Mouse (Mus musculus): ENCODE measurements around the gene Pdhb.

Pdhb gene

DNA sequence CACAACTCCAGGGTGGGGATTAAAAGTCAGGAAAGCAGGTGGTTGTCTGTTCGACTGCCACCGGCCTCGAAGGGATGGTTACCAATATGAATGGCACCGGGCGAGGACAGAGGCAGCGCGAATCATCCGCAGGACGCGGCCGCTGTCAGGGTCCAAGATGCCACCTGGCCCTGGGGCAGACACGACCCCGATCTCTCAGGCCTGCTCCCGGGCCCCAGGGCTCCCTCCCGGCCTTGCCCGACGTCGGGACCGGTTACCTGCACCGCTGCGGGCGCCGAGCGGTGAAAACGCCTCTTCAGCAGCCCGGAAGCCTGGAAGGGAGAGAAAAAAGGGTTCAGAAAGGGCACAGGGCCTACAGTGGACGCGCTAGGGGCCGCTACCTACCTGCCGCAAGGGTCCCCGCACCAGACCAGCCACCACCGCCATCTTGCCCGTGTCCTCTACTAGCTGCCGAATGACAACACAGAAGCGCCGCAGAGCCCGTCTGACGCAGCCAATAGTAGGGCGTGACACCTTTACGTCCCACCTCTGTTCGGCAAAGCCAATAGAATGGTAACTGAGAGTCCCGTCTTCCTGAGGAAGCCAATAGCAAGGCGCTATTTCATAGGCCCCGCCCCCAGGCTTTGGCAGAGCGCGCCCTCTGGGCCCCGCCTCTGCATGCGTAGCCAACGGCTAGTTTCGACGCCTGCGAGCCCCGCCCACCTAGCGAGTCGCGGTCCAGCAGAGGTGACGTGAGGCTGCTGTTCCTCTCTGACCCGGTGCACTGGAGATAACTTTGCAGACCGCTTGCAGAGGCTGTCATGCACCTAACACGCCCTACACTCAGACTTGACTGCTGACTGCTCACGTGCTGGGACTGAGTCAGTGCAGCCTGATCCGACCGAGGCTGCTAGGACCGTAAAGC lies at the start of gene Pdhb:
Pdhb (minus strand) TSS at position 519 of the 904 bp plus-strand sequence.
- peak; percentile 100 for DNase-seq

GRCm38 (mm10) chr14:8222561-8222960 lies 49.7 kb upstream of the Pdhb start:
- no peak for DNase-seq

GRCm38 (mm10) chr14:8220912-8221311 lies 48.1 kb upstream of the Pdhb start:
- no peak for DNase-seq

DNA sequence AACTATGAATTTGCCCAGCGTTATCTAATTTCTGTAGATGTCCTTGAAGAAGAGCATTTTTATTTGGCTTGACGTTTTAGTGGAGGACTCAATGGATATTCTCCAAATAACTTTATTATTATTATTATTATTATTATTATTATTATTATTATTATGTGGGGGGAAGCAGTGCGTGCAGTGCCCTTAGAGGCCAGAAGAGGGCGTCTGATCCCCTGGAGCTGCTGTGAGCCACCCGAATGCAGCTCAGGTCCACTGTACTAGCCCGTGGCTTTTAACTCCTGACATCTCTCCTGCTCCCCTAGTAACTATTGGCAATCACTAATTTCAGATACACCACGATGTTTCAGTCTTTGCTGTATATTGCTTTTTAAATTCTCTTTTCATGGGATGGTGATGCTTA lies 47.5 kb upstream of the Pdhb start:
- DNase-seq = peak; percentile 22

GRCm38 (mm10) chr14:8219876-8220275 lies 47.1 kb upstream of the Pdhb start:
- DNase-seq = no peak

DNA sequence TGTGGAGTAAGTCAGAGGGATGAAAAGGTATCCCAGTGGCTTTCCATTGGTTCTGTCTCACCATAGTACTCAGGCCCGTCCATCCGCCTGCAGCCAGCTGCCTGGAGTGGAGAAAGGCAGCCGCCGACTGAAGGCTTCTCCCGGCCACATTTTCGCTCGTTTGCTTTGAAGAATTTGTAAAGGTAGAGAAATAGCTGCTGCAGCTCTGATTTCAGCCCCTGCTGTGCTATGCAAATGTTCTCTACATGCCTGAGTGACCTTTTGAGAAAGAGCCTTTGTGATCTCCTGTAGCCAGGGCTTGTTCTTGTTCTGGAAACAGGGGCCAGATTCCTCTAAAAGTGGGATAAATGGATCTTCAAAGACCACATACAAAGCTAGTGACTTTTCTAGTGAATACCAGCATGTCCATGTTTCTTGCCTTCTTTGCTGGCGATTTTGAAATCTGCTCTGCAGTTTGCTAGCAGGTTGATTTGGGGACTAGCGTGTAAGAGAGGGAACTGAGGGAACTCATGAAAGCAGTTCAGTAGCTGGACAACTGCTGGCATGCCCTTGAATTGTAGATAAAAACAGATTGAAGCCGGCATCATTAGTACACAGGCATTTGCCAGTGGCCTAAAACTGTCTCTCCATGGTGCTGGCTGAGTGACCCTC lies 46.0 kb upstream of the Pdhb start:
- DNase-seq = peak; percentile 22

GRCm38 (mm10) chr14:8218238-8218637 lies 45.4 kb upstream of the Pdhb start:
- peak; percentile 14 for DNase-seq

DNA sequence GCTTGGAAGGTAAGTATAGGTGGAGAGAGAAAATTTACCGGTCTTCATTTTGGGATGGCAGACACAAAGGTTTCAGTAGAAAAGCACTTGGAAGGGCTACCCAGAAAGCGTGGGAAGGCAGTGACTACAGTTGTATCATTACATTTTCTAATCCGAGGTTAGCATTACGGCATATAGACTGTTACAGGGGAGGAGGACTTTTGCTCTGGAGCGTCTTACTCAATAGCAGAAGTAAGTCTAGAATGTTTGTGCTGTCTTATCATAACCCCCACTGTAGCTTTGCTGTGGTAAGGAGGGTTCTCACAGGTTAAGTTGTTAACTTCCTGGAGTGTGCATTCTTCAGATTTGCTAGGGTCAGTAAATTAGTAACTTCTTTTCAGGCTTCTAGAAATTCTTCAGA lies 43.3 kb upstream of the Pdhb start:
- no peak for DNase-seq

GRCm38 (mm10) chr14:8215208-8215778 lies 42.5 kb upstream of the Pdhb start:
- peak; percentile 39 for DNase-seq

DNA sequence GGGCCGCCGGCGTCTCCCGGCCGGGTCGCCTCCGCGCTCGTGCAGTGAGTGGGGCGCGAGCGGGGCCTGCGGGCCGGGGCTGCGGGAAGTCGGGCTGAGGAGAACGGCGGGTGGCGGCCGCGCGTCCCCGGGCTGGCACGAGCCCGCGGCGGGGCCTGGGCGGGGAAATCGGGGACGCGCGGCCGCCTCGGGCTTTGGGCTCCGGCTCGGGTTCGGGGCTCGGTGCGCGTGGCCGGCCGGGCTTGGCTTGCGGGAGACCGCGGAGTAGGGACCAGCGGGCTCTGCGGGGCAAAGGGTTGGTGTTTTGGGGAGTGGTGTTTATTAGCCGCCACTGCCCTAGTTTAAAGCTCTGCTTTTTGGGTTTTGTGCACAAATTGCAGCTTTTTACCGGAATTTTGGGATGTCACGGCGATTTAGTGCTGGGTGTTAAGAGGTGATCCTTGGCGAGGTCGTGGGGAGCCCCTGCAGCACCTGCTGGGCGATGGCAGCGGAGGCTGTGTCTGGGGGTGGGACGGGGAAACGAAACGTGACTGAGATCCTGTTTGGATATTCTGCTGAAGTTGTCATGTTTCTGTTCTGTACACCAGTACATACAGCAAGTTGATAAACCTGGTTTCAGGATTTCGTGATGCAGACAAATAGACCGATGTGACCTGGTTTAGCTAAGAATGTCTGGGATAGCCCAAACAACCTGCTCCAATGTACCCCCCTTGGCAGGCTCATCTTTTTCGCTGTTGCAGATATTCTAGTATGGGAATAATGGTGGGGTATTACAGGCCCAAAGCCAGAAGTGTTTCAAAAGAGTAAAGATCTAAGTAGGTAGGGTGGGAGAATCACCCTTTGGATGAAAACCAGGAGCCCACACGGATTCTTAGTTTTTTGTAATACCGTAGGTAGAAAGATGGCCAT lies 41.7 kb upstream of the Pdhb start:
- peak; percentile 87 for DNase-seq

DNA sequence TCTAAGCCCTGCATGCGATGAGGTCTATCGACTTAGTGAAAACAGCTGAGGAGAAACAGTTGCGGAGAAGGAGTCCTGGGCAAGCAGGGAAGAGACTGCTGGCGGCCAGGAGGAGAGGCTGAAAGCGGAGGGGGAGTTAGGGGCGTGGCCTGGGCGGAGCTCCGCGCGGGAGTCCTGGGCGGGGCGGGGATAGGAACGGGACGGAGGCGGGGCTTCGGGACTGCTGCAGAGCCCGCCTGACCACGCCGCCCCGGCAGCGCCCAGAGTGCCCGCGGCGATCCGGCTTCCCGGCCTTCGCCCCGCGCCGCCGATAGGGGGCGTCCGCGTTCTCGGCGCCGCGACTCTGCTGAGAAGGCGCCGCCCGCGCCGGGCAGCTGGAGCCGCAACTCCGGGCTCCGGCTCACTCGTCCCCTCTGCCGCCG lies 41.0 kb upstream of the Pdhb start, which contains the start of gene Kctd6:
Kctd6 (plus strand) TSS at position 338 of the 422 bp plus-strand sequence.
- DNase-seq = peak; percentile 100

DNA sequence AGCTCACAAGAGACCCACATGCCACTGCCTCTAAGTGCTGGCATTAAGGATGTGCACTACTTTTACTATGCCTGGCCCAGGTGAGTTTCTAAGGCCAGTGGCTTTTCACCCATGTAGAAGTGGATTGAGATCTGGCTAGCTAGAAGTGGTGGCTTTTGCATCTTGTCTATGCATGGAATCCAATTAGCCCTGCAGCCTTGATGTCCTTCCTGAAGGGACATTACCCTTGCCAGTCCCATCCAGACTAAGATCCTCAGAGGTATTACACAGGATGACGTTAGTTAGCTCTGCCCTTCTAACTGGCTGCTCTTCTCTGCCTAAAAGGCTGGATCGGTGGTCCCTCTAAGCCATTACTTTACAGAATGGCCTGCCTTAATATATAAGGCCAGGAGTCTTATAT lies 40.2 kb upstream of the Pdhb start:
- DNase-seq = no peak

DNA sequence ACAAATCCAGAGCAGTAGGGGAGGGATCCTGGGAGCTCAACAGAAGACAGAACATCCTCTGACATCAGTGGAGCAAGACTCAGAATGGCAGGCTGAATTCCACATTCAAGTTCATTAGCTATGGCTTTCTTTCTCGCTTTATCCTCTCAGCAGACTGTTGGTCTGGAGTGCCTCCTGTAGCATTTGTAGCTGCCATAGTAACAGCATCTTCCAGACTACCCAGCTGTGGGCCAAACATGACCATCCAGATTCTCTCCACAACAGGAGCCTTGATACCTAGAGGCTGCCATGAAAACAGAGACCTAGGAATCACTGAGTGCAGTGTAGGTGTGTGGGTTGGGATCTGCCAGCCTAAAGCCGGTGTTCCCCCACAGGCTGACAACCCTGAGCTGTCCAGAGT lies 37.1 kb upstream of the Pdhb start:
- DNase-seq = no peak

DNA sequence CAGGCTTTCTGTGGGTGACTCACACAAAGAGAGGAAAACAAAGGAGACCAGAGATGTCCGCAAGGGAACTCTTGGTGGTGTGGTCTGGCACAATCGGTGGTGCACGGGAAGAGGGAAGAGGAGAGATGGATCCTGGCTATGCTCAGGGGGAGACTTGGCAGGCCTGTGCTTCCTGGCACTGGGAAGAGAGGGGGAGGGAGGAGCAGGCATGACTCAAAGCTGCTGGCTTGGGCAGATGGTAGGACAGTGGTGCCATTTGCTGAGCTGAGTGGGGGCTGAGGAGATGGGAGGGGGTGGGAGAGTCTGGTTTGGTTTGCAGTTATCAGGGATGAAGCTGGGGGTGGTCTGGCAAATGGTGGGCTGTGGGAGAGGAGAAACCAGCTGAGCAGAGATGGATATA lies 36.1 kb upstream of the Pdhb start:
- no peak for DNase-seq

GRCm38 (mm10) chr14:8207543-8207942 lies 34.7 kb upstream of the Pdhb start:
- DNase-seq = no peak

DNA sequence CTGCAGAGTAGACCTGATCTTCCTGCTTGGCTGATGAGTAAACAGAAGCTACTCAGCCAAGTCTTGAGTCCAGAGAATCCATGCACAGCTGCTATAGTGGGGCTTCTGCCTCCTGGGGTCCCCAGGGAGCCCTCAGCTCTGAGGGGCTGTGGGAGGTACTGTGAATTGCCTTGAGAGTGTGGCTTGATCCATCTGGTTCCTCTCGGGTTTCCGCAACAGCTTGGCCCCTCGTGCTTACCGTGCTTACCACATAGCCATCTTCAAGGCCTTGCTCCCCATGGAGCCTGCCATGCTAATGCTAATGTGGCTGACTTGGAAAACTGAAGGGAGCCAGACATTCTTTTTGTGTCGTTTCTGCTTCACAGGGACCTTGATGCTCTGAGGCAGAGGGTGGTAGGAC lies 34.3 kb upstream of the Pdhb start:
- no peak for DNase-seq

DNA sequence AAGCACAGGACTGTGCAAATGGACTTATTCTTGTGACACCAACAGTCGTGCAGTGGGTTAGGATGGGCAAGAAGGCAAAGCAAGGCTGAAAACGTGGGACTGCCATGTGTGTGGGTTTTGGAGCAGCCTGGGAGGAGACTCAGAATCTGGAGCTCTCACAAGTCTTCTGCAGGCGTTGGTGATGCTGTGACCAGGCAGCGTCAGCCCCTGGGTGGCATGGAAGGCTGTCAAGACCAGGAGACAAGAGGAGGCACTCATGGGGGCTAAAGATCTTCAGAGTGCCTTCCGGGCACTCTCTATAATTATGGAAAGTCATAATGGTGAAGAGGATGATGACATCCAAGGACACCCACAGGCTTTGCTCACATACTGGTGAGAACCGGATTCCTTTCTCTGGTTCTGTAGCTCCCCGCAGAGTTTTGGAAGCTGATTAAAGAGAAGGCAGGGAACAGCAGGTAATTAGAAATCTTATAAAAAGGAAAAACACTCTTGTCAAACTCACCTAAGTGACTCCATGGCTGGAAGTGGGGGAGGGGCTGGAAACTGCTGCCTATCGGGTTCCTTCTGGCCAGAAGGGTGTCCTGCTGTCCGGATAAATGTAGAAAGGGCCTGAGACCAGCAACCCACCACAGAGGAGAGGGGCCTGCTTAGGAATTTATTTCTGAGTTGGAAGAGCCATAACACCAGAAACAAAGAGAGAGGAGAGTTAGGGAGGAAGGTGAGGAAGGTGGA lies 33.5 kb upstream of the Pdhb start:
- DNase-seq = no peak

DNA sequence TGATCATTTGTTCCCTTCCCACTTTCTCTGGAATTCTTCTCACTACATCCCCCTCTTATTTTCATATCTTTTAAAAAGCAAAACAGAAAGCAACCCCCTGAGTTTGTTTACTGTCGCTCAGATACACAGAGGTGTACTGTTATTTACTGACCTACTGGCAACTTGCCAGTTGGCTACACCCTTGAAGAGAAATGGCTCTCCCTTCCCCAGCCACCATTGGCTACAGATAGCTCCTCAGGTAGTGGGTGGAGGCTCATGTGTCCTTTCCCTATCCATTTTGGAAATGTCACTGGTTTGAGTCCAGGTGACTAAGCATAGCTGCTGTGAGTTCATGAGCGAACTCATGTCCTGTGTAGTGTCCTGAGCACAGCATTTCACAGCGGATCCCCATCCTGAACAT lies 28.9 kb upstream of the Pdhb start:
- DNase-seq = no peak

DNA sequence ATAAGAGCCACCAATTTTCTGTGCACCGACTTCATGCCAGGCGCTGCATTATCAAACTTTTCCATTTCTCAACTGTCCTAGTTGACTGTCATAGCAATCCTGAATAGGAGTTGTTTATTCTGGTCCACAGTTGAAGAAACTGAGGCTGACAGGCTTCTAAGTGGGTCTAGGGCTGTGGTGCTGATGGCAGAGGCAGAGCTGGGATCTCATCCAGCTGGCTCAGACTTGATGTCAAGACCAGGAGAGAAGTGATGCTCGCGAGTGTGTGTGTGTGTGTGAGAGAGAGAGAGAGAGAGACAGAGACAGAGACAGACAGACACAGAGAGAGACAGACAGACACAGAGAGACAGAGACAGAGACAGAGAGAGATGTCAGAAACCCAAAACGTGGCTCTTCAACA lies 27.9 kb upstream of the Pdhb start:
- no peak for DNase-seq

GRCm38 (mm10) chr14:8192727-8193126 lies 19.9 kb upstream of the Pdhb start:
- DNase-seq = no peak

DNA sequence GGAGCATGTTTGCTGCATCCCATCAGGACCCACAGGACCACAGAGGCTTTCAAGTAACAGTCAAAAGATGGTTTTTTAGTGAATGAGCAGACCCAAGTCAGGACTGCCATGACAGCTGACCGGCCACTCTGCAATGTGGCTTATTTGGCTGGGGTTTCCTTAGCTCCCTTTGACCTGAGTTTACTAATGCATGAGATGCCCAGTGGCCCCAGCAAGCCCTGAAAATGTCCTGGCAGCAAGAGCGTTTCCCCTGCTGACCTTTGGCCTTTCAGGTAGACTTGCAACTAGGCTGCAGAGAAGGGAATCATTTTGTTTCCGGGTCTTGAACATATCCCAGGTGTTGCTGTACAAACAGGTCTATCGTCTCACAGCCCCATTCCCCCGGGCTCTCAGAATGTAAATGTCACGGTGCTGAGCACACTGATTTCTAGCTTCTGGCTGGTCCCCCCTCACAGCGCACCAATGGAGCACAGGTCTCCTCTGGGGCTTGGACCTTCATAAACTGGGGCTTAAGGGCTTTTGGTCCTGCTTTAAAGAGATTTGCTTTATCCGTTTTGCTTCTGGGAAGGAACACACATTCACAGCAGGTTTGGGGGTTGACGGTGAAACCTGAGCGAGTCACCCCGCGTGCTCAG lies 18.6 kb upstream of the Pdhb start:
- DNase-seq = no peak

DNA sequence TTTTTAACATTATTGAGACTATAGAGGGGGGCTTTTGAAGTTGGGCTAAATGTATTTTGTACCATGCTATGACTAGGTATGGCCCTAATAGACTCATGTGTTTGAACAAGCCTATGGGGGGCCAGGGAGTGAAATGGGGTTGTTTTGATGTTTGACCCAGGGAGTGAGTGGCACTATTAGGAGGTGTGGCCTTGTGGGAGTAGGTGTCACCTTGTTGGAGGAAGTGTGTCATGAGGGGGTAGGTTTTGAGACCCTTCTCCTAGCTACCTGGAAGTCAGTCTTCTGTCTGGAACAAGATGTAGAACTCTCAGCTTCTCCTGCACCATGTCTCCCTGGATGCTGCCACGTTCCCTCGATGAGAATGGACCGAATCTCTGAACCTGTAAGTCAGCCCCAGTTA lies 17.7 kb upstream of the Pdhb start:
- no peak for DNase-seq
